Mouse (Mus musculus) myocyte (in vitro differentiated cells): Measurements from ENCODE around the gene Sf3a1.

ENCODE experiments used
- CEBPB ChIP-seq: IDR thresholded peaks from 2 replicates; pipeline ENCODE4 v1.6.1; 2011; ENCODE audit warnings: mild to moderate bottlenecking, moderate library complexity; ENCODE audit not compliant: poor library complexity, insufficient read depth, severe bottlenecking
- MAX ChIP-seq: IDR thresholded peaks from one replicate; pipeline ENCODE4 v1.6.1; 2011; ENCODE audit warnings: low read depth, mild to moderate bottlenecking, control low read depth
- MYOD1 ChIP-seq, 3 experiments: IDR thresholded peaks; one replicate each; pipeline ENCODE4 v1.6.1; 2011; ENCODE audit warnings: control low read depth in 2 of 3, low read depth in 2 of 3, mild to moderate bottlenecking in 2 of 3, moderate library complexity in 1 of 3; ENCODE audit not compliant: insufficient read length in 2 of 3, control insufficient read depth in 1 of 3
- MYOG ChIP-seq, 3 experiments: IDR thresholded peaks; one replicate each; pipeline ENCODE4 v1.6.1; 2011; ENCODE audit warnings: control low read depth in 2 of 3, low read depth in 2 of 3, mild to moderate bottlenecking in 2 of 3; ENCODE audit not compliant: insufficient read length in 2 of 3, control insufficient read depth in 1 of 3, insufficient read depth in 1 of 3
- POLR2A ChIP-seq: IDR thresholded peaks from one replicate; pipeline ENCODE4 v1.6.1; 2011; ENCODE audit warnings: low read depth, mild to moderate bottlenecking, control low read depth, moderate library complexity; ENCODE audit not compliant: insufficient read length
- POLR2AphosphoS2 ChIP-seq: IDR thresholded peaks from one replicate; pipeline ENCODE4 v1.6.1; 2011; ENCODE audit warnings: low read depth, control low read depth; ENCODE audit not compliant: insufficient read length
- REST ChIP-seq: IDR thresholded peaks from one replicate; pipeline ENCODE4 v1.6.1; 2011; ENCODE audit warnings: mild to moderate bottlenecking, control low read depth, moderate library complexity; ENCODE audit not compliant: insufficient read depth, insufficient read length
- TCF12 ChIP-seq: IDR thresholded peaks from one replicate; pipeline ENCODE4 v1.6.1; 2011; ENCODE audit warnings: mild to moderate bottlenecking, control low read depth; ENCODE audit not compliant: poor library complexity, insufficient read depth, severe bottlenecking
- TCF3 ChIP-seq: IDR thresholded peaks from one replicate; pipeline ENCODE4 v1.6.1; 2011; ENCODE audit warnings: low read depth, control low read depth; ENCODE audit not compliant: insufficient read length
- USF1 ChIP-seq: IDR thresholded peaks from one replicate; pipeline ENCODE4 v1.6.1; 2011; ENCODE audit warnings: low read depth, mild to moderate bottlenecking, control low read depth, moderate library complexity

- no peak for TF ChIP-seq CEBPB
- no peak for TF ChIP-seq POLR2A
- TF ChIP-seq USF1 = no peak
- TF ChIP-seq MAX = no peak
- TF ChIP-seq TCF12 = no peak
- no peak for TF ChIP-seq REST
- TF ChIP-seq POLR2AphosphoS2 = no peak
- no peak for TF ChIP-seq TCF3
- no peak for TF ChIP-seq MYOD1 (IDR thresholded peaks at IDR 0.05; ENCODE audit: control insufficient read depth in 1 of 3, insufficient read length in 2 of 3, low read depth in 2 of 3)
- TF ChIP-seq MYOG (IDR thresholded peaks at IDR 0.05; ENCODE audit: control insufficient read depth in 1 of 3, insufficient read depth in 1 of 3, insufficient read length in 2 of 3, low read depth in 2 of 3) = no peak
Observed at GRCm38 (mm10) chr11:4215061-4215460, 54.9 kb downstream of the Sf3a1 start.
